In the genomic region with DNA sequence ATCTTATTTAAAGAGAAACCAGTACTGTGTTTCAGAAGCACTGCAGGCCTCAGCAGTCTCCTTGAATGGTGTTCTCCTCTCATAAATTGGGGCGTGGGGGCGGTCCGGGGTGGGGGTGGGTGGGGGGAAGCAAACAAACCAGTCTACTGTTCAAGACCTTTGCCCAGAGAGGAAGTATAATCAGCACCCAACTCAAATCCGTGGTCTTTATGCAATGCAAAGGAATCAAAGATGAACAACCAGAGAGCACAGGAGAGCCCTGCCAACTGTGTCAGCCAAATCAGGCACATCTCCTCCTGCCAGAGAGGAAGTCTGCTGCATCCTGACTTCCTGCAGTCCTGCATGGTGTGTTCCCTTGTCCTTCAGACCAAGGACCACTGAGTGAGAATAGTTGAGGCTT, we compare ENCODE assay signal across 13 mouse cellular contexts.
A peak's percentile ranks its signal among the peaks of the same experiment; 100 is the strongest.
DNase-seq lines count a peak whose midpoint lies in the region; ATAC-seq and TF ChIP-seq lines count a peak whose summit lies in the region.
"Had no signal": no experiment of that assay in that cellular context is flagged by ENCODE, and none has a peak within 500 bp of the region (broad histone marks: within the 10 kb centered on the region; RNA-seq: fewer than 3 reads in every experiment).

No protein-coding gene starts in this region.

- TF ChIP-seq POLR2A in lung, adult 2 months (IDR thresholded peaks at IDR 0.05; ENCODE audit: borderline replicate concordance, extremely low read depth, low read depth, low read length): no peak

- H3K4me2 ChIP-seq in lung, embryonic 14.5 days: no peak overlapping the region
- no peak overlapping the region for H3K4me2 ChIP-seq in heart, postnatal 0 days (ENCODE audit: low read depth, low read length)
- no peak overlapping the region for H3K4me2 ChIP-seq in kidney, embryonic 14.5 days (replicated peaks; ENCODE audit: low read depth, low read length)
- H3K4me2 ChIP-seq: embryonic facial prominence, embryonic 13.5 days; liver, embryonic 12.5 days; neural tube, embryonic 12.5 days had no signal

- no peak overlapping the region for H3K9ac ChIP-seq in lung, embryonic 14.5 days
- no peak overlapping the region for H3K9ac ChIP-seq in heart, postnatal 0 days (replicated peaks; ENCODE audit: low read depth, low read length)
- H3K9ac ChIP-seq in kidney, embryonic 14.5 days (ENCODE audit: low read depth, low read length): no peak overlapping the region
- H3K9ac ChIP-seq: embryonic facial prominence, embryonic 13.5 days; liver, embryonic 12.5 days; neural tube, embryonic 12.5 days had no signal

- no peak overlapping the region for H3K27ac ChIP-seq in lung, embryonic 14.5 days (ENCODE audit: low read depth)
- peak overlapping the region; percentile 26; the same call in 1 of the 2 replicates for H3K27ac ChIP-seq in heart, postnatal 0 days (ENCODE audit: low read depth)
- no peak overlapping the region for H3K27ac ChIP-seq in kidney, embryonic 14.5 days (ENCODE audit: low read depth, low read length)
- H3K27ac ChIP-seq: embryonic facial prominence, embryonic 13.5 days; hindbrain, embryonic 10.5 days; liver, embryonic 12.5 days; neural tube, embryonic 12.5 days had no signal

- no peak overlapping the region for H3K4me3 ChIP-seq in lung, embryonic 14.5 days (ENCODE audit: low read depth, low read length)
- no peak overlapping the region for H3K4me3 ChIP-seq in lung, adult 2 months (replicated peaks; ENCODE audit: extremely low read depth, low read depth, low read length)
- no peak overlapping the region for H3K4me3 ChIP-seq in heart, postnatal 0 days (ENCODE audit: low read depth, low read length)
- no peak overlapping the region for H3K4me3 ChIP-seq in kidney, embryonic 14.5 days (ENCODE audit: low read length)
- H3K4me3 ChIP-seq: embryonic facial prominence, embryonic 13.5 days; hindbrain, embryonic 10.5 days; liver, embryonic 12.5 days; neural tube, embryonic 12.5 days had no signal

- no peaks in the 10 kb centered on the region for H3K36me3 ChIP-seq in lung, embryonic 14.5 days (ENCODE audit: insufficient read depth)
- no peaks in the 10 kb centered on the region for H3K36me3 ChIP-seq in heart, postnatal 0 days (replicated peaks; ENCODE audit: control insufficient read depth, insufficient read depth, low read length)
- H3K36me3 ChIP-seq in kidney, embryonic 14.5 days (ENCODE audit: control insufficient read depth, insufficient read depth, low read length): no peaks in the 10 kb centered on the region
- H3K36me3 ChIP-seq: embryonic facial prominence, embryonic 13.5 days; hindbrain, embryonic 10.5 days; liver, embryonic 12.5 days; neural tube, embryonic 12.5 days had no signal

- WGBS in lung, embryonic 14.5 days: 77% methylated on average over 4 of the region's 4 CpGs
- WGBS in lung, adult 2 months: 38% methylated on average over 4 of the region's 4 CpGs
- 62% methylated on average over 4 of the region's 4 CpGs for WGBS in heart, postnatal 0 days
- 63% methylated on average over 4 of the region's 4 CpGs for WGBS in kidney, embryonic 14.5 days

- H3K4me1 ChIP-seq in lung, embryonic 14.5 days (ENCODE audit: insufficient read depth): peaks cover 11% of the 10 kb centered on the region; the same call in 1 of the 2 replicates
- no peaks in the 10 kb centered on the region; the same call in 1 of the 2 replicates for H3K4me1 ChIP-seq in lung, adult 2 months (ENCODE audit: control insufficient read depth, insufficient read depth, low read length)
- H3K4me1 ChIP-seq in heart, postnatal 0 days (ENCODE audit: control insufficient read depth, insufficient read depth): peaks cover 41% of the 10 kb centered on the region
- peaks cover 20% of the 10 kb centered on the region for H3K4me1 ChIP-seq in kidney, embryonic 14.5 days (ENCODE audit: control insufficient read depth, insufficient read depth, low read length)

- no peaks in the 10 kb centered on the region for H3K9me3 ChIP-seq in lung, embryonic 14.5 days (ENCODE audit: low read depth, low read length)
- no peaks in the 10 kb centered on the region for H3K9me3 ChIP-seq in heart, postnatal 0 days (replicated peaks; ENCODE audit: control insufficient read depth, low read length)
- no peaks in the 10 kb centered on the region for H3K9me3 ChIP-seq in kidney, embryonic 14.5 days (ENCODE audit: control insufficient read depth, low read length)
- H3K9me3 ChIP-seq: embryonic facial prominence, embryonic 13.5 days; hindbrain, embryonic 10.5 days; liver, embryonic 12.5 days; neural tube, embryonic 12.5 days had no signal

- TF ChIP-seq EP300 in heart, postnatal 0 days (IDR thresholded peaks at IDR 0.05; ENCODE audit: low read depth): peak; percentile 16; the same call in 1 of the 2 replicates

- TF ChIP-seq CTCF in lung, embryonic 14.5 days (IDR thresholded peaks at IDR 0.05; ENCODE audit: low read depth): no peak
- no peak for TF ChIP-seq CTCF in lung, adult 2 months (IDR thresholded peaks at IDR 0.05; ENCODE audit: insufficient read depth, low read length)
- TF ChIP-seq CTCF in heart, postnatal 0 days (IDR thresholded peaks at IDR 0.05; ENCODE audit: low read depth): no peak

- no peaks in the 10 kb centered on the region for H3K27me3 ChIP-seq in lung, embryonic 14.5 days (ENCODE audit: insufficient read depth, low read length)
- H3K27me3 ChIP-seq in heart, postnatal 0 days (ENCODE audit: control insufficient read depth, insufficient read depth, low read length): no peaks in the 10 kb centered on the region
- H3K27me3 ChIP-seq in kidney, embryonic 14.5 days (ENCODE audit: control insufficient read depth, insufficient read depth, low read length): no peaks in the 10 kb centered on the region
- H3K27me3 ChIP-seq: embryonic facial prominence, embryonic 13.5 days; liver, embryonic 12.5 days; neural tube, embryonic 12.5 days had no signal

- ATAC-seq in lung, embryonic 14.5 days (ENCODE audit: insufficient read depth): no peak
- no peak for ATAC-seq in heart, postnatal 0 days (ENCODE audit: insufficient read depth, low read depth)
- ATAC-seq in kidney, embryonic 14.5 days (ENCODE audit: low FRiP score, low TSS enrichment): no peak
- no peak for ATAC-seq in inflammation-experienced regulatory T-cells, adult 6 months
- ATAC-seq: liver, embryonic 12.5 days had no signal

- DNase-seq in heart, adult 11 months: peak; percentile 96
- no peak for DNase-seq in heart, postnatal 36 days
- DNase-seq in lung, embryonic 14.5 days: peak; percentile 52
- no peak for DNase-seq in lung, adult 2 months
- DNase-seq in heart, postnatal 0 days (ENCODE audit: low spot score): no peak
- DNase-seq in lung, postnatal 14 days: peak; percentile 15
- DNase-seq: gastrocnemius, postnatal 14 days had no signal

- intact Hi-C loops in heart, postnatal 36 days (cut with DNase I): no loop called here

Comparison
In these comparisons a context has a peak if more than half of its experiments do, and no peak if none do; other contexts are left out.
1. DNase-seq: peak in heart, adult 11 months (single experiment), lung, embryonic 14.5 days (single experiment) and lung, postnatal 14 days (single experiment); none in heart, postnatal 36 days (0 of 2), lung, adult 2 months (single experiment) and heart, postnatal 0 days (single experiment).